Mouse (Mus musculus) E14TG2a.4 (cell line): ENCODE results near the gene Agbl4.

Source experiments
- CTCF ChIP-seq: conservative IDR thresholded peaks from 2 replicates; pipeline ENCODE4 v1.5.1; 2014; ENCODE audit warnings: low read length
- NANOG ChIP-seq: IDR thresholded peaks from 2 replicates; pipeline ENCODE4 v1.6.1; 2014; ENCODE audit warnings: borderline replicate concordance, low read length, mixed read lengths

- TF ChIP-seq CTCF: no peak
- TF ChIP-seq NANOG: no peak
These were observed 677.3 kb downstream of the Agbl4 start for GRCm38 (mm10) chr4:111074701-111075154.
